Mouse (Mus musculus) embryonic fibroblast, embryonic 13.5 days (primary cell): ENCODE results near the gene Gstm1.

Experiments
- CTCF ChIP-seq: IDR thresholded peaks from 2 replicates; pipeline ENCODE4 v1.5.1; 2011; ENCODE audit warnings: mild to moderate bottlenecking, control low read depth, low read length, moderate library complexity, borderline replicate concordance; ENCODE audit not compliant: insufficient read depth
- POLR2A ChIP-seq: IDR thresholded peaks from 2 replicates; pipeline ENCODE4 v1.6.1; 2011; ENCODE audit warnings: low read depth, mild to moderate bottlenecking, control low read depth, low read length, moderate library complexity

DNA sequence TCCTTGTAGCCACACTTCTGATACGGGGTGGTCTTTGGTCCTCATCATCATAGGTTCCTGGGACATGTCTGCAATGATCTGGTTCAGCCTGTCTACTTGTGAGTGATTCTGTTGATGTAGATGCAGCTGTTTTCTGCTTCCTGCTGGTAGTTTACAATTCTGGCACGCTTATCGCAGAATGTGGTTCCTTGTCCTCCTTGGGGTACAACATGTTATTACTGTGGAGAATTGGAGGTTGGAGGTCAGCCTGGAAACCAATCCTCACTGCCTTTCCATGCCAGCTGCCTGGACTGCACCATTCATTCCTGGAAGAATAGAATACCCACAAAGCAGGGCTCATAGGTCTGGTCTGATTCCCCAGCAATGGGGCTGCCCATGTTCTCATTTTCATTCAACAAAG is 18.3 kb downstream of the Gstm1 start:
- no peak for TF ChIP-seq CTCF
- no peak for TF ChIP-seq POLR2A
